ENCODE assay signal across 27 mouse cellular contexts in the genomic region with DNA sequence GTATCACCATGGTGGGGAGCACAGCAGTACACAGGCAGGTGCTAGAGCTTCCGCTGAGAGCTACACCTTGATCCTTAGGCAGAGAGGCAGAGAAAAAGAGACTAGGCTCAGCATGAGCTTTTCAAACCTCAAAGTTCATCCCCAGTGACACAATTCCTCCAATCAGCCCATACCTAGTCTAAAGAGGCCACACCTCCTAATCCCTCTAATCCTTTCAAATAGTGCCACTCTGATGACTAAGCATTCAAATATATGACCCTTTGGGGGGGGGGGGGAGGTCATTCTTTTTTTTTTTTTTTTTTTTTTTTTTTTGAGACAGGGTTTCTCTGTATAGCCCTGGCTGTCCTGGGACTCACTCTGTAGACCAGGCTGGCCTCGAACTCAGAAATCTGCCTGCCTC.
"Had no signal": no experiment of that assay in that cellular context is flagged by ENCODE, and none has a peak within 500 bp of the region (broad histone marks: within the 10 kb centered on the region; RNA-seq: fewer than 3 reads in every experiment).

No protein-coding gene starts in this region.

- H3K27ac ChIP-seq: gastrocnemius, adult 2 months; heart, adult 2 months; hindbrain, embryonic 10.5 days; hindbrain, embryonic 12.5 days; hindbrain, embryonic 14.5 days; kidney, embryonic 15.5 days; kidney, postnatal 0 days; layer of hippocampus, adult 2 months; left cerebral cortex, adult 2 months; limb, embryonic 10.5 days; limb, embryonic 12.5 days; liver, embryonic 13.5 days had no signal

- H3K4me2 ChIP-seq: heart, embryonic 12.5 days; hindbrain, embryonic 12.5 days; hindbrain, embryonic 14.5 days; kidney, embryonic 15.5 days; limb, embryonic 12.5 days; liver, embryonic 11.5 days; liver, embryonic 13.5 days had no signal

- H3K36me3 ChIP-seq: heart, embryonic 12.5 days; hindbrain, embryonic 10.5 days; hindbrain, embryonic 12.5 days; kidney, embryonic 15.5 days; limb, embryonic 10.5 days; limb, embryonic 12.5 days; liver, embryonic 13.5 days had no signal

- H3K27me3 ChIP-seq: heart, embryonic 12.5 days; hindbrain, embryonic 12.5 days; kidney, embryonic 15.5 days; limb, embryonic 12.5 days; liver, embryonic 13.5 days had no signal

- H3K4me1 ChIP-seq: hindbrain, embryonic 10.5 days; hindbrain, embryonic 12.5 days; kidney, embryonic 15.5 days; limb, embryonic 10.5 days; limb, embryonic 12.5 days; liver, embryonic 13.5 days had no signal

- H3K4me3 ChIP-seq: gastrocnemius, adult 2 months; heart, adult 2 months; heart, embryonic 12.5 days; hindbrain, embryonic 10.5 days; hindbrain, embryonic 12.5 days; kidney, embryonic 15.5 days; layer of hippocampus, adult 2 months; left cerebral cortex, adult 2 months; limb, embryonic 10.5 days; limb, embryonic 12.5 days; liver, embryonic 13.5 days had no signal

- DNase-seq: gastrocnemius, adult 2 months; gastrocnemius, postnatal 10 days; gastrocnemius, postnatal 25 days; heart, adult 2 months; heart, postnatal 10 days; heart, postnatal 4 days; kidney, adult 11 months; kidney, adult 2 months; kidney, adult 9 months; kidney, postnatal 25 days; kidney, postnatal 4 days; liver; liver, embryonic 13.5 days had no signal

- H3K9me3 ChIP-seq: limb, embryonic 10.5 days had no signal

- ATAC-seq: hindbrain, embryonic 16.5 days; inflammation-experienced regulatory T-cells, adult 6 months; intestine, embryonic 16.5 days had no signal

- H3K9ac ChIP-seq: heart, embryonic 12.5 days; hindbrain, embryonic 12.5 days; hindbrain, embryonic 14.5 days; kidney, embryonic 15.5 days; limb, embryonic 12.5 days; liver, embryonic 13.5 days had no signal
